Mouse (Mus musculus) MEL (cell line): ENCODE results near the gene Slc6a20b.
"Not testable (repeated sequence)": the region's sequence is repeated elsewhere in the genome, so short reads cannot be mapped to it uniquely, and the experiment has no call there.

Experiments
- E2F4 ChIP-seq: IDR thresholded peaks from 2 replicates; pipeline ENCODE4 v1.6.1; 2011; ENCODE audit warnings: low read depth, low read length, improper control_type of control experiment, borderline replicate concordance
- TAL1 ChIP-seq: IDR thresholded peaks from 2 replicates; pipeline ENCODE4 v1.6.1; 2012; ENCODE audit warnings: mild to moderate bottlenecking, inconsistent platforms, low read length, moderate library complexity, mixed read lengths

DNA sequence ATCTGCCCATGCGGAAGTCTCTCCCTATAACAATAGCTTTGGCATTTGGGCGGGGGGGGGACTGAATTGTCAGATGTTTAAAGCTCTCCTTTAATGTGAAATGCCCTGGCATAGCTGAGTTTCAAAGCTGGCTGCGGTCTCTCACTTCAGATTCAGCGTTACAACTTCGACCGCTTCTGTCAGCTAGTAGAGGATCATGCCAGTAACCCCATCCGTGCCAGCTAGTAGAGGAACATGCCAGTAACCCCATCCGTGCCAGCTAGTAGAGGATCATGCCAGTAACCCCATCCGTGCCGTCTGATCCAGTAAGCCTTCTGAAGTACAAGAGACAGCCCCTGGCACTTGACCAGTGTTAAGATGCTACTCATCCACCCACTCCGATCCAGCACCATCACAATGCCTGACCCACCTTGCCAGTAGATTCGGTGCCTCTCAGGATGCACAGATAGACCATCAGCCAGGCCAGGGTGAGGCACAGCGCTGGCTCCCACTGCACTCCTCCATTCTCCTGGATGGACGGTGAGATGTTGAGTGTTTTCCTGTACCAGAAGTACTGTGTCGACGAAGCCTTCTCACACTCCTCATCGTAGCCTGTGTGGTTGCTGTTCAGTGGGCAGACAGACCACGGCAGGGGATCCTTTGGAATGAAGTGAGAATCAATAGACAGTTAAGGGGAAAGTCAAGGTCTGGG is 27.8 kb upstream of the Slc6a20b start:
- TF ChIP-seq TAL1, E2F4: not testable (repeated sequence)
